Mouse (Mus musculus) liver, embryonic 14.5 days (tissue): ENCODE measurements around the gene Hist3h2a. TPM values are rescaled to one million over a fixed set of nuclear protein-coding genes. Genes with fewer than 3 reads are reported as not detected.

Experiments
- ATAC-seq: fragments of 200-750 bp; cut with Nextera tagmentation; 2 replicates; pipeline ENCODE4 v1.8.0; 2017; ENCODE audit warnings: moderate number of reproducible peaks, mild to moderate bottlenecking, moderate library complexity; ENCODE audit not compliant: insufficient read depth
- DNase-seq, 3 experiments: peaks; one replicate each; pipeline ENCODE4 v3.0.0-alpha.2; 2012 to 2013; ENCODE audit warnings: low read depth in 3 of 3, low spot score in 3 of 3
- H3K27ac ChIP-seq: fragments of 300-500 bp; sonication (generic); 2 replicates; pipeline ENCODE4 v1.5.1; 2014; ENCODE audit warnings: moderate library complexity, mild to moderate bottlenecking, control low read depth, inconsistent platforms
- H3K27me3 ChIP-seq: fragments of 300-500 bp; sonication (generic); 2 replicates; pipeline ENCODE4 v1.6.1; 2014; ENCODE audit warnings: mild to moderate bottlenecking, low read length, moderate library complexity; ENCODE audit not compliant: control insufficient read depth, insufficient read depth
- H3K36me3 ChIP-seq: fragments of 300-500 bp; sonication (generic); replicated peaks from 2 replicates; pipeline ENCODE4 v1.6.1; 2014; ENCODE audit warnings: low read depth; ENCODE audit not compliant: control insufficient read depth, insufficient read depth
- H3K4me1 ChIP-seq, 2 experiments: fragments of 200-500 bp in 1 of 2; fragments of 300-500 bp in 1 of 2; sonication (generic) in 1 of 2; replicated peaks; 2 replicates each; pipeline ENCODE4 v1.6.1; 2012 to 2014; ENCODE audit warnings: antibody characterized with exemption in 1 of 2, inconsistent platforms in 1 of 2, low read length in 1 of 2; ENCODE audit not compliant: control insufficient read depth in 2 of 2, insufficient read depth in 2 of 2
- H3K4me2 ChIP-seq: fragments of 300-500 bp; sonication (generic); 2 replicates; pipeline ENCODE4 v1.6.1; 2014; ENCODE audit warnings: low read depth, mild to moderate bottlenecking, control low read depth, moderate library complexity
- H3K4me3 ChIP-seq, 2 experiments: fragments of 200-500 bp in 1 of 2; fragments of 300-500 bp in 1 of 2; sonication (generic) in 1 of 2; 2 replicates each; pipeline ENCODE4 v1.5.1; 2012 to 2014; ENCODE audit warnings: low read depth in 2 of 2, low read length in 2 of 2, mild to moderate bottlenecking in 2 of 2, control low read depth in 1 of 2, inconsistent platforms in 1 of 2, moderate library complexity in 1 of 2; ENCODE audit not compliant: insufficient read depth in 1 of 2
- H3K9ac ChIP-seq: fragments of 300-500 bp; sonication (generic); replicated peaks from 2 replicates; pipeline ENCODE4 v1.6.1; 2014; ENCODE audit warnings: mild to moderate bottlenecking, control low read depth, moderate library complexity
- H3K9me3 ChIP-seq: fragments of 300-500 bp; sonication (generic); 2 replicates; pipeline ENCODE4 v1.6.1; 2016; ENCODE audit warnings: low read length, mixed read lengths; ENCODE audit not compliant: control insufficient read depth
- CTCF ChIP-seq: IDR thresholded peaks from 2 replicates; pipeline ENCODE4 v1.5.1; 2016; ENCODE audit warnings: antibody characterized with exemption, low read depth, control low read depth
- EP300 ChIP-seq: IDR thresholded peaks from 2 replicates; pipeline ENCODE4 v1.6.1; 2016; ENCODE audit warnings: antibody characterized with exemption, low read depth
- WGBS: fragments of 180-500 bp; shearing (Covaris S2); extraction: QIAGEN DNeasy Blood & Tissue Kit; methylation state at CpG from one replicate; pipeline ENCODE4 v1.1.7; 2014; ENCODE audit not compliant: insufficient replicate concordance; 5-methylcytosine and 5-hydroxymethylcytosine counted together
- polyA plus RNA-seq, 2 experiments: library from polyadenylated mRNA; depleted of rRNA in 1 of 2; stranded (reverse) in 1 of 2; unstranded in 1 of 2; fragments of >200 nt; fragmentation: Nextera tagmentation in 1 of 2; extraction: Ambion mirVana in 1 of 2; gene quantifications; 2 replicates each; pipeline versions ENCODE4 v1.2.1 to v1.2.3; 2012 to 2014

Gene Hist3h2a
- polyA plus RNA-seq (2012; rRNA removed), result 11.0 and 11.5 TPM in 2 replicates
- polyA plus RNA-seq (2014; fragmentation: Nextera tagmentation; extraction: Ambion mirVana), result 13.5 and 16.7 TPM in 2 replicates

DNA sequence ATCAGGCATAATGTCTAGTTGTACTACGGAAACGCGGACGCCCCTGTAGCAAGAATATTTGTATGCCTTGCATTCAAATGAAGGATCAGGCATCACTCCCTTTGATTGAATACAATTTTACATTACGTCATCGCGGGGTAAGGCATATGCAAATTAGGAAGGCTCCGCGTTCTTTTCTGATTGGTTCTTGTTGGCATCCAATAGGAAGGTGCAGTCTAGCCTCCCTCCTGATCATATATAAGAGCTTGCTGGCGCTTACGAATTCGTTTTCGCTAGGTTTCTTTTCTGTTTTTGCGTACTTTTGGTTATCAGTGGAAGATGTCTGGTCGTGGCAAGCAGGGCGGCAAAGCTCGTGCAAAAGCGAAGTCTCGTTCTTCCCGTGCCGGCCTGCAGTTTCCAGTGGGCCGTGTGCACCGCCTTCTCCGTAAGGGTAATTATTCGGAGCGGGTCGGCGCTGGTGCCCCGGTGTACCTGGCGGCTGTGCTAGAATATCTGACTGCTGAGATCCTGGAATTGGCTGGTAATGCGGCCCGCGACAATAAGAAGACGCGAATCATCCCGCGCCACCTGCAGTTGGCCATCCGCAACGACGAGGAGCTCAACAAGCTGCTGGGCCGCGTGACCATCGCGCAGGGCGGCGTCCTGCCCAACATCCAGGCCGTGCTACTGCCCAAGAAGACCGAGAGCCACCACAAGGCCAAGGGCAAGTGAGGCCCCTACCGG lies at the start of gene Hist3h2a, which contains the start of gene Trim17:
Gene Hist3h2a (plus strand): TSS at position 266 of the 723 bp plus-strand sequence.
Gene Trim17 (plus strand): TSS at position 266 of the 723 bp plus-strand sequence.
- Histone ChIP-seq H3K9me3 (no peaks in the 10 kb centered on the region), H3K27me3 (peaks cover 13% of the 10 kb centered on the region), H3K4me2 (peak within 1 kb of the TSS; percentile 77), H3K36me3 (peaks cover 14% of the 10 kb centered on the region), H3K4me3 (peak within 1 kb of the TSS; percentile 85 to 91), H3K9ac (peak within 1 kb of the TSS; percentile 99), H3K4me1 (peaks cover 19 to 29% of the 10 kb centered on the region in 2 experiments), H3K27ac (peak within 1 kb of the TSS; percentile 98)
- WGBS, result under 1% methylated on average over 49 of the region's 49 CpGs
- ATAC-seq (peak; percentile 85), DNase-seq (peak; percentile 96 to 97 (median 97))
- TF ChIP-seq EP300 (peak; percentile 75), CTCF (peak; percentile 79)

- peak in 2 of 3 experiments; percentile 50 to 68 for DNase-seq
- no peak overlapping the region; the same call in 1 of the 2 replicates for H3K27ac ChIP-seq
Measured at GRCm38 (mm10) chr11:58904838-58905237, 49.6 kb upstream of the Hist3h2a start.

GRCm38 (mm10) chr11:58913776-58914175 lies 40.7 kb upstream of the Hist3h2a start:
- H3K4me3 ChIP-seq, result peak overlapping the region; percentile 55; a peak in 3 of 4 replicates
- H3K27me3 ChIP-seq, result no peaks in the 10 kb centered on the region
- H3K9ac ChIP-seq, result peak overlapping the region; percentile 90
- DNase-seq (peak in 2 of 3 experiments; percentile 45 to 59), ATAC-seq (peak; percentile 72)
- WGBS, result 10% methylated on average over 1 of the region's 1 CpGs
- H3K9me3 ChIP-seq, result no peaks in the 10 kb centered on the region
- peaks cover 54 to 70% of the 10 kb centered on the region in 2 experiments for H3K4me1 ChIP-seq
- TF ChIP-seq EP300 (peak; percentile 72), CTCF (no peak)
- H3K36me3 ChIP-seq, result no peaks in the 10 kb centered on the region; the same call in 1 of the 2 replicates
- peak overlapping the region; percentile 82 for H3K4me2 ChIP-seq
- H3K27ac ChIP-seq, result peak overlapping the region; percentile 88

More at GRCm38 (mm10) chr11:58904838-58905237, 49.6 kb upstream of the Hist3h2a start:
- H3K36me3 ChIP-seq, result peaks cover 24% of the 10 kb centered on the region
- peak overlapping the region in 1 of 2 experiments; percentile 63; a peak in 2 of 4 replicates for H3K4me3 ChIP-seq
- H3K9ac ChIP-seq, result peak overlapping the region; percentile 70
- peak overlapping the region; percentile 85 for H3K4me2 ChIP-seq
- ATAC-seq, result no peak
- H3K9me3 ChIP-seq, result no peaks in the 10 kb centered on the region
- no peaks in the 10 kb centered on the region for H3K27me3 ChIP-seq
- peaks cover 18 to 21% of the 10 kb centered on the region in 2 experiments for H3K4me1 ChIP-seq
- no peak for TF ChIP-seq EP300
- no peak for TF ChIP-seq CTCF
- WGBS, result 47% methylated on average over 6 of the region's 6 CpGs

GRCm38 (mm10) chr11:58914461-58915028 lies 39.9 kb upstream of the Hist3h2a start:
- peaks cover 55 to 76% of the 10 kb centered on the region in 2 experiments for H3K4me1 ChIP-seq

More at GRCm38 (mm10) chr11:58914461-58915028, 39.9 kb upstream of the Hist3h2a start:
- Histone ChIP-seq H3K27me3 (no peaks in the 10 kb centered on the region), H3K4me3 (peak overlapping the region; percentile 55), H3K4me2 (peak overlapping the region; percentile 82), H3K36me3 (no peaks in the 10 kb centered on the region; the same call in 1 of the 2 replicates), H3K27ac (peak overlapping the region; percentile 88), H3K9me3 (no peaks in the 10 kb centered on the region), H3K9ac (peak overlapping the region; percentile 90)
- WGBS, result 6% methylated on average over 17 of the region's 17 CpGs
- TF ChIP-seq EP300, result peak; percentile 31; the same call in 1 of the 2 replicates
- peak; percentile 80 for TF ChIP-seq CTCF
- DNase-seq (peak in 2 of 3 experiments; percentile 42 to 65), ATAC-seq (peak; percentile 42; the same call in 1 of the 2 replicates)
